Mouse (Mus musculus): ENCODE results near the gene Fgd5.

Gene Fgd5

DNA sequence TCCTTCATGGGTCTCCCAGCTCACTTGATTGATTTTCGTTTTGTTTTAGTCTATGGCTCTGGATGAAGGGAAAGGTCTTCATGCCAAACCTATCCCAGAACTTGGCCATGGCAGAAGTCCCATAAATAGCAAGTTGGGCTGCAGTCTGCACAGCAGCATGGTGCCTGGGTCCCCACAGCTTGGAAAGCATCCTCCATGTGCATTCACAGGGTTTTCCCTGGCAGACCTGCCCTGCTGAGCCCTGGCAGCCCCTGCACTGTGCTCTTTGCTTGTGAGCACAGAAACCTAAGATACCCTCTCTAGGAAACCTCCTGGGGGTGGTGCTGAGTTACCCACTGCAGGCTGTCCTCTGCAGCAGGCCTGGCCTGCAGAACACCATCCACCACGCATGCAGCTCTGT is 32.2 kb downstream of the Fgd5 start:
- DNase-seq: no peak

DNA sequence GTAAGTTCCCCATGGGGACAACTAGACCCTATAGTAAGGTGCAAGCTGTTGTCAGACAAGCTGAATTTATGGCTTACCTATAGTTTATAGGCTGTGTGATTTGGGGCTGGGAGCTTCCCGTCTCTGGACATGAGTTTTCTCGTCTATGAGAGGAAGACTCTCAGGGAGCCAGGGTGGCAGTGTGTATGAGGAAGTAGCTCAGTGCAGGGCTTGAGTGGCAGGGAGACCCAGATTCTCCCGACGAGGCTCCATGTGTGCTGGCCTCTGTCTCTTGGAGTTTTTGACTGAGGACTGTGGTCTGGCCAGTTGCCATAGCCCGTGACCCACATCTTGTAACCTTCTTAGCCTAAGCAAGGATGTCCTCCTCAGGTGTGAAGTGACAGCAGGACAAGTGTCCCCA is 33.7 kb downstream of the Fgd5 start:
- no peak for DNase-seq

DNA sequence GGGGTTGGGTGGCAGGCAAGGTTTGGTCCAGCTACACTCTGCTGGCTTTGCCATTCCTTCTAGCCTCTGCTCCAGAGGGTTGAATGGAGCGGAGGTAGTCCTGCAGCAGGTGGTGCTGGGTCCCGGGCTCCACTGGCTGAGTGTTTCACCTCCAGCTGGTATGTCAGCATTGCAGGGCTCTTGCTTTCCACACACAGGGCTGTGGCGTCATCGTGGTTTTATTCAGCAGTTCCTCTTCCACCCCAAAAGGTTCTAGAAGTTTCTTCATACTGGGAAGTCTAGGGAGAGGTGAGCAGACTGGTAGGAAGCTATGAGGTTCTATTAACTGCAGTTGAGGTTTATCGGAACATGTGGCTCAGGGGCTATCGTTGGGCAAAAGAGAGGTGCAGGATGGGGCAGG is 34.4 kb downstream of the Fgd5 start:
- no peak for DNase-seq

DNA sequence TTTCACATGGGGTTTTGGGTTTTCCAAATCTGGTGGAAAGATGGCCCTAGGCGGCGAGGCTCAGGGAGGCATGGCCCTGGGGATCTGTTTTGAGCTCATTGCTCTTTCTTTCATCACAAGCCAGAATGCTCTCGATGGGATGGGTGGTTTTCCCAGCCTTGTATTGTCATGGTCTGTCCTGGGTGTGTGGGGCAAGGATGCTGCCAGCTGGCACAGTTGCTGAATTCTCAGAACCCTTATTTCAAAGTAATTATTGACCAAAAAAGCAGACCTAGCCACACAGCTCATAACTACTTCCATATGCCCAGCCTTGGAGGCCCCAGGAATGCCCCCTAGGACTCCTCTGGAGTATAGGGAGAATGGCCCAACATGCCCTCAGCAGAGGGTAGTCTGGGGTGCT is 34.9 kb downstream of the Fgd5 start:
- no peak for DNase-seq

DNA sequence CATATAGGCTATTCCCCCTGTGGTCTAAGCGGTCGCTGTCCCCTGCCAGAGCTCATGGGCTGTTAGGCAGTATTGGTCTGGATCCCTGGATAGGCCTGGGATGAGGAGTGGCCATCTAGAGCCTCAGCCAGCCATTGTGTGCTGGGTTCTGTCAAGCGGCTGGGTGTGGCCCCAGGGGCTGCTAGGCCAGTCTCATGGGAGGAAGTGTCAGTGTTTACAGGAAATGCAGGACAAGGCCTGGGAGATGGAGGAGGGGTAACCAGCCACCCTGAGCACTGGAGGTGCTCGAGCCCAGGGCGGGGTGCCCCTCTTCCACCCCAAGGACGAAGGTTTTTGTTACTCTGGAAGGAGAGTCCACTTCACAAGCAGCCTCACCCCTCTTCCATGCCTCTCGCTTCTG is 36.3 kb downstream of the Fgd5 start:
- DNase-seq: no peak

DNA sequence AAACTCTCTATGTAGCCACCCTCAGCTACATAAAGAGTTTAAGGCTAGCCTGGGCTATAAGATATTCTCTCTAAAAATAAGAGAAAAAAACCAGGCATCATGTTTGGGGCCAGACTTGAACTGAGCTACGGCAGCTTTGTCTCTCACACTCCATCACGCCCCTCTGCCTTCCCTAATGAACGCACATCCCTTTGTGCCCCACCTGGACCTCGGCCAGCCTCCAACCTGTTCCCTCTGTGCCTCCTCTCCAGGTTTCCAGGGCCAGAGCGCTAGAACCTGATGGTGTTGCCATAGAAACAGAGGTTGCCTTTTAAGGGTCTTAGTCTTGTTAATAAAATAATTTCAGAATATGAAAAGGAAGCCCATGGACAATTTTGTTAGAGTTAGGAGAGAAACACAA is 37.2 kb downstream of the Fgd5 start:
- DNase-seq: no peak

DNA sequence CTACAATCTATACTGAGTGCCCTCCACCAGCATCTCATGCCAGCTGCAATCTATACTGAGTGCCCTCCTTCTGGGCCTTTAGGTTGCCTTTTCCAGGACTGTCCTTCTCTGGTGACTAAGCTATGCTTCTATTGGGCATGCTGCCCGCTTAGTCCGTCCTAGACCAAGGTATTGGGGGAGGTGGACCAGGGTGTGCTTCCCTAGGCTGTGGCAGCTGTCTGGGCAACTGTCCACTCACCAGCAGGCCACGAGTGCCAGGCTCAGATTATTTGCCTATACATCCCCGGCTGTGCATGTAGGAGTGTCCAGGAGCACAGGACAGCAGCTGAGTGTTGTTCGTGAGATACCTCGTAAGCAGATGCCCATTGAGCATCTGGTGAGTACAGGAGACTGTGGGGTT is 38.1 kb downstream of the Fgd5 start:
- no peak for DNase-seq

DNA sequence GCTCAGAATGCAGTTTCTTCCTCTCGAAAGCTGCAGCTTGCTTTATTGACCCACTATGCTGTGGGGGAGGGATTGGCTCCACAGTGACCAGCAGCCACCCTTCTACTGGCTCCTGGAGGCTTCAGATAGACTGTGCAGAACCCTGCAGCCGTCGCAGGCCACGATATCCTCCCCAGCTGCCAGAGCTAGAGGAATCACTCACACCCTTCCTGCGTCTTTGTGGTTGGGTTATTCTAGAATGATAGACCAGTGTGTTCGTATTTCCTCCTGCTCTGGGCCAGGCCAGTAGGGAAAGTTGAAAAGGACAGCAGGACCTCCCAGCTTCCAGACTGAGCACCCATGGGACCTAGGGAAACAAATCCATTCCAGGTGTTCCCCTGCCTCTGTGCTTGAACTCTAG is 39.7 kb downstream of the Fgd5 start:
- DNase-seq: no peak

DNA sequence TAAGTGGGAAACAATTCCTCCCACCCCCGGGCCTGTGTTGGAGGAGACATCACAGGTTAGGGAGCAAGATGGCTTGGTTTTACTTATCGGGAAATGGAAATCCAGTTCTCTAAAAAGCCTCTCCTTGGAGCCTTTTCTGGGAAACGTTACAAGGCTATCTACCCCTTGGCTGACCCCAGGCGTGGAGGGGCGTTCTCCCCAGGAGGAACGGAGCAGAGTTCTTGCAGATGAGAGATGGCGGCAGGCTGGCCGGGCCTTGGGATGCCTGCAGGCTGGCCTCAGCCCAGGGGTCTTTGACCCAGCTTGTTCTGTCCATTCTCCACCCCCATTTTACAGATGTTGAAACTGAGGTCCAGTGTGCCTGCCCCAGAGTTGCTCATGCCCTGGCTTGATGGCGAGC is 42.4 kb downstream of the Fgd5 start:
- DNase-seq: no peak

DNA sequence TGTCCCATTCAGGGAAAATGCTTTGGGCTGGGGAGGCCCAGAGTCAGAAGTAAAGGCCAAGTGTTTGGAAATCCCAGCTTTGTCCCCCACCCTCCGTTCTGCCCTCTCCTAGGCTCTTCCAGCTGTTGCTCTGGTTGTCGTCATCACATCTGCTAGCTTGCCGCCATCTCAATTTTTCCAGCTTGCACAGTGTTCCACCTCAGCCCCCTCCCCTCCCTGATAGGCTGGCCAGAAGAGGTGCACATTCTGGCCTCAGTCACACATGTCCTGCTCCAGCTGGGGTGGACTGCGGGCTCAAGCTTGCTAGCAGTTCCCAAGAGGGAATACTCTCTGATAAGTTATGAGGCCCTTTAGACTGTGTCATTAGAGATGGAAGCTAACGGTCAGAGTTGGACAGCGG is 42.8 kb downstream of the Fgd5 start:
- no peak for DNase-seq

DNA sequence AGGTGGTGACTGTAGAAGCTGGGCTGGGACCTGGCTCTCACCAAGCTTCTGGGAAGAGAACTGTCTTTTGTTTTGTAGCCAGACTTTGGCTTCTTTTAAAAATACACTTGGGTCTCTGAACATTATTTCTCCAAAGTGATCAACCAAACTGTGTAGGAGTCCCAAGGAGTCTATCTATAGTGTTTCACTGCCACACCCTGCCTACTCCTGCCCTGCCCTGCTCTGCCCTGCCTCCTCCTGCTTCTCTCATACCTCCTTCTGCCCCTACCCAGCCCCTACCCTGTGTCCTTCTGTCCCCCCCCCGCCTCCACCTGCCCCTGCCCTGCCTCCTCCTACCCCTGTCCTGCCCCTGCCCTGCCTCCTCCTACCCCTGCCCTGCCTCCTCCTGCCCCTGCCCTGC is 46.6 kb downstream of the Fgd5 start:
- DNase-seq: no peak

DNA sequence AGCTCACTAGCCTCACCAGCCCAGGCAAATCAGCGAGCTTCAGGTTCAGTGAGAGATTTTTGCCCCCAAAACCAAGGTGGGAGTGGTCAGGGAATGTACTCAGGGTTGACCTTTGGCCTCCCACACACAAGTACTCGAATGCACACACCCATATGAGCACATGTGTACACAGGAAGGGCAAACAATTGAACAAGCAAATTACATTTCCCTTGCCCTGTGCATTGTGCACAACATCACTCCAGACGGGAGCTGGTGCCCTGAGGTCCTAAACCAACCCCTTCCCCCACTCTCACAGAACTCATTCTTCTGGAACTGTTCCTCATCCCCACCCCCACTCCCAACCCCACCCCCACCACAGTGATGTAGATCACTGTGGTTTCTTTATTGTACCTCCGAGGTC is 48.7 kb downstream of the Fgd5 start:
- DNase-seq: no peak

DNA sequence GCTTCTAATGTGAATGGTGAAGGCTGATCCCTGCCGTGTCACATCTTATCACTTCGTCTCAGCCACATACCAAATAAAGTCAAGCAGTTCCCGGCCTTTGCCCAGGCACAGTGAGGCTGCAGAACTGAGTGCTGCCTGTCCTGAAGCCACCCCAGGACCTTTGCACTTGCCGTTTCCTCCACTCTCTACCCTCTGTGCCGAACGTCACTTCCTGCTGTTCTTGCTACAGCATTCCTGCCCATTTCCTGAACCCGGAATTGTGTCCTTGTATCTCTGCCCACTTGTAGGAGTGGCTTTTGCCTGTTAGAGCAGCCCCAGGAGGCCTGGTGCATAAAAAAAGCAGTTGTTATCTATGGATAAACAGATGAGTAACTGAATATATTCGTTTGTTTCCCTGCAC is 52.0 kb downstream of the Fgd5 start:
- DNase-seq: no peak

DNA sequence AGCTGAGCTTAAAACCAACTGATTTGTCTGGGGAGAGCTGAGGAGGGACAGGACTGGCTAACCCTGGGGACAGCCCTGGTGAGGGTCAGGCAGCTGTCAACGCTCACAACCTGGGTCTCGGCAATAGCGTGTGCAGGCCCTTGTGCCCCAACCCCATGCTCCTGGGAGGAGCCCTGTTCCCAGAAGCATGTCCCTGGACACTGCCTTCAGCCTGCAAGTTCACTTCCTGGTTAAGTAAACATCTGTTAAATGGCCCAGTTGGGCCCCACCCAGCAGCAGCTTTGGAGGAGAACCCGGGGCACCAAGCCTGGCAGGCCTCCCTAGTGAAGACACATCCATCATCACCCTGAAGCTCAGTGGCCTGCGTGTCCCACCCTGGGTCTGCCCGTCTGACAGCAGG is 56.0 kb downstream of the Fgd5 start:
- DNase-seq: no peak

DNA sequence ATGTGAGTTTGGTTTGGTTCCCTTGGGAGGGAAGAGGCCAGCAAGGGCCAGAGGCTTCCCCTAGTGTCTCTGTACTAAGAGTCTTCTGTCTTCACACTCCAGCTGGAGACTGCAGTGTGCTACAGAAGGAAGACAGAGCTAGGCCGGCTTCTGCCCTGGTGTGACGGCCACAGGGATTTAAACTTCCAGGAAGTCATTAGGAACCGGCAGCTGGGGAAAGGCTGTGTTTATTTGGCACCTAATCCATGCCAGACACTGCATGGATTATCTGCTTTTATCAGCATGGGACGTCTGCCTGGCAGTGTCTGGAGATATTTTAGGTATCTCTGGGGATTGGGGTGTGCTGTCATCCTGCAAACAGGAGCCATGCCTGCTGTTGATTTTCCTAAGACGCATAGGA is 57.7 kb downstream of the Fgd5 start:
- no peak for DNase-seq

DNA sequence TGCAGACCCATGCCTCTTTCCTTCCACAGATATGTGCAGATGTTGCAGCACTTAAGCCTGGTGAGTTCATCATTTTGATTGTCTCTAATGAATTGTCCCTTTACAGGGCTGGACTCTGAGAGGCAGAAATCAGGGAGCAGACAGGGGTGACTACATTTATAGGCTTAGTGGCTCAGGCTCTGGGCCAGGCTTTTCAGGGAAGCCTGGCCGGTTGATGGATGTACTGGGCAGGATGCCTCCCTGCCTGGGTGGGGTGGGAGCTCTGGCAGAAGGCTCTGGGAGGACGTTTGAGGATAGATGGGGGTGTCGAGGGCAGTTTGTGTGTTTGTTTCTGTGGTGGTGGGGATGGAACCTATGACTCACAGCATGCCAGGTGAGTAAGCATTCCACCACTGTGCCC is 59.5 kb downstream of the Fgd5 start:
- no peak for DNase-seq

DNA sequence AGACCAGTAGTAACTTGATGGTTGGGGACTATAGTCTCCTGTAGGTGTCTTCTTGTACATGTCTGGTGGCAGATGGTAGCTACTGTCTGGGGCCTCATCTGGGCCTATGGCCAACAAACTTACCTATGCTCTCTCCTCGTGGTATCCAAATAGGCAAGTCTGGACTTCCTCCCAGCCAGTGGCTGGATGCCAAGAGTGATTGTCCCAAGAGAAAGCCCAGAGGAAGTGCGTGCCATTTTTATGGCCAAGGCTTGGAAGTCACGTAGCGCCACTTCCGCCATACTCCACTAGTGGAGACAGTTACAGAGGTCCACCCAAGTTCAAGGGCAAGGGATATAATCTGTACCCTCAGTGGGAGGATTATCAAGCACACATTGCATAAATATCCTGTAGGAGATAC is 62.6 kb downstream of the Fgd5 start:
- DNase-seq: no peak

DNA sequence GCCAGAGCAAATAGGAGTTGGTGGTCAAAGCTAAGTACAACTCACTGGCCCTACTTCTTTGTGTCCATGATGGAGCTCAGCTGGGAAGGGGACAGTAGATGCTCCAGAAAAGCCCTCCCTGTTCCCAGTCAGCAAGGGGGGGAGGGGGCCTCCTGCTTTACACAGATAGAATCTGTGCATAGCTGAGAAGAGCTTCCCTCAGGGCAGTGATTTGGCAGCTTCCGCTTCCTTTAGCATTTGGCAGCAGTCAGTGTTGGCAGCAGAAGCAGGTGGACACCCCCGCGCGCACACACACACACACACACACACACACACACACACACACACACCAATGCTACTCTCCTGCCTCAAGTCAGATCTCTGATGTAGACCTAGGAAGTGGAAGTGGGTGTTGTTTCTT is 63.4 kb downstream of the Fgd5 start:
- no peak for DNase-seq

DNA sequence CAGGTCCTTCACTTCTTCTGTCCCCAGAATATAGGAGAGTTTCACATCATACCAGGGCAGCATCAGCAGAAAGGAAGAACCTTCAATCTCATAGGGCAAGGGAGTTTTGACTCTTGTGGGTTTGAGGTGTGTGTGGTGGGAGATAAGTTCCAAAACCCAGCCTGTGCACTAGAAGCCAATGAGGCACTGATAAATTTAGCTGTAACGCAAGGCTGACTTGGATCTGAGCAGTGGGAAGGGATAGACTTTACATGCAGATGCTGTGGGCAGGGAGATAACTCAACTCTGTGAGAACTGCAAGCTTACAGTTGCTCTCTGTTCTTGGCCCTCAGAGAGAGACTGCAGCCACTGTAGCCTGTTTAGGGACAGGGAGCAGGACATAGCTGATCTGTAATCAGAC is 64.2 kb downstream of the Fgd5 start:
- no peak for DNase-seq

DNA sequence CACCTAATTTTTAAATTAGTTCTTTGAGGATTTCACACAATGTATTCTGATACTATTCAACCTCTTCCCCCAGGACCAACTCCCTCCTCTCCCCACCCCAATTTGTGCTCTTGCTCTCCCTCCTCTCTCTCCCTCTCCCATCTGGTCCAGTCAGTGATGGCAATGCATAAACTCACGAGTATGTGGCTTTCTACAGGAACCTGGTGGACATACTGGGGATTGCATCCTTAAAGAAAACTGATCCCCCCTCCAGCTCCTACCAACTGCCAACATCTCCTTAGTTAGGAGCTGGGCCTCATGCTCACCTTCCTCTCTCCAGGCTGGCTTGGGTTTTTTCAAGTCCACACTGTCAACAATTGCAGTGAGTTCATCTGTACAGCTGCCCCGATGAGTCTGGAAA is 79.1 kb downstream of the Fgd5 start:
- DNase-seq: no peak

DNA sequence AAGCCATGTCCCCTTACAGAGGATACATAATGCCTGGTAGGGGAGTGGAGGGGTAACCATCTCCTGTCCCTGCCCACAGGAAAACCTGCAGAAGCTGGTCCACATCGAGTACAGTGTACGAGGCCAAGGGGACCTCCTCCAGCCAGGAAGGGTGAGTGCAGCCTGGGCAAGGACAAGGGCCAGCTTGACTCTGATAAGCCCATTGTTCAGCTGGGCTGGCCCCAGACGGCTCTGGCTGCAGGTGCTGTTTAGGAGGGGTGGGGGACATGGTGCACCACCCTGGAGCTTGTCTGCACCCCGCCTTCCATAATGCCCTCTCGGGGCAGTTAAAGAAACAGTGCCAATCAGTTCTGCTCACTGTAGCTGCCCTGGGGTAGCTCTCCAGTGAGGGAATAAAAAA is 83.0 kb downstream of the Fgd5 start:
- no peak for DNase-seq

DNA sequence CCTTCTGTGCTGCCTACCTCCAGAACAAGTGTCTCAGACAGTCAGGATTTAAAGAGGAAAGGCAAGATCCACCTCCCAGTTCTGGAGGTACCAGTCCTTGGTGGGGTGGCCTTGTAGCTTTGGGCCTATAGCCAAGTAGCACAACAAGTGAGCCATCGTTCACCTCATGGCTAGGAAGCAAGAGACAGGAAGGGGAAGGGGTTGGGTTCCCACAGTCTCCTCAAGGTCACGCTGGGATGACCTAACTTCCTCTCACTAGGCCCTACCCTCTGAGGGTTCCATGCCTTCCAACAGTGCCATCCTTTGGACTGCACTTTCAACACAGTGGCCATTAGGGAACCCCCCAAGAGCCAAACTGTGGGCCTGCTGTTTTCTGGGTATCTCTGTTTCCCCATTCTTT is 84.8 kb downstream of the Fgd5 start:
- no peak for DNase-seq

DNA sequence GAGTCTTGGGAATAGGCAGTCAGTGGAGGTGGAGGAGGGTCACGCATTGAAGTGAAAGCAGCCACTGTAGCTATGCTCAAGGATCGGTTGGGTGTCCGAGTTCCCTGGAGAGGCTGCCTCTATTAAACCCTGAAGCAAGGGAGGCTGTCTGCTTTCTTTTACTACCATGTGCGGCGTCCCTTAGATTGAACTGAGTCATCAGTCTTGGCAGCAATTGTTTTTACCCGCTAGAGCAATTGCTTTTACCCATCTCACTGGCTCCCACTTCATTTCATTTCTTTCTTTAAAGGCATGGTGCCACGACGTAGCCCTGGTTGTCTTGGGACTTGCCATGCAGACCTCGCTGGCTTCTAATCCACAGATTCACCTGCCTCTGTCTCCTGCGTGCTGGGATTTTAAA is 85.4 kb downstream of the Fgd5 start:
- no peak for DNase-seq

DNA sequence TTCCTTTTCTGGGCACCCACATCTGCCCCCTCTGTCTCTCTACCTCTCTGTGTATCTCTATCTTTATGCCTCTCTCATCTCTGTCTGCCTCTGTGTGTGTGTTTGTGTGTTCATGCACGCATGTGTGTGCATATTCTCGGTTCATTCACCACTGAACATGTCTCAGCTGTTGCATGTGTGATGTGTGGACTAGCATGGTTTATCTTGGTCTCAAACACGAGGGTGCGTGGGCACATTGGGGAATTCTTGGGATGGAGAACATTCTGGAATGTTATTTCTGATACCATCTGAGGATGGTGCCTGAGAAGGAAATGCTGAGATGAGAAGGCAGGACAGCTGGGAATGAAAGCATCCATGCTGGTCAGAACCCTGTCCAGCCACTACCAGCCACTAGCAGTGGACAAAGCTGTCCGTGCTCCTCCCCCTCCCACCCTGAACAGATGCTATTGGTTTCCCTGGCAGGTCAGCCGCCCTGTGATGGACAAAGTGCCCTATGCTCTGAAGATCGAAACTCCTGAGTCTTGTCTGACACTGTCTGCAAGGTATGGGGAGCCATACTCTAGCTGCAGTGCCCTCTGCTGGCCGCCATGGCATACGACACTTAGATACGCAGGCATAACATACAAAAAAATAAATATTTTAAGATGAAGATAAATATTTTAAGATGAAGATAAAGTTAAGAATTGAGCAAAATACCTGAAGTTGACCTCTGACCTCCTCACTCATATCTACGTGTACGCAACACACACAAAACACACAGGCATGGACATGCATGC is 87.2 kb downstream of the Fgd5 start:
- peak; percentile 57 for DNase-seq

DNA sequence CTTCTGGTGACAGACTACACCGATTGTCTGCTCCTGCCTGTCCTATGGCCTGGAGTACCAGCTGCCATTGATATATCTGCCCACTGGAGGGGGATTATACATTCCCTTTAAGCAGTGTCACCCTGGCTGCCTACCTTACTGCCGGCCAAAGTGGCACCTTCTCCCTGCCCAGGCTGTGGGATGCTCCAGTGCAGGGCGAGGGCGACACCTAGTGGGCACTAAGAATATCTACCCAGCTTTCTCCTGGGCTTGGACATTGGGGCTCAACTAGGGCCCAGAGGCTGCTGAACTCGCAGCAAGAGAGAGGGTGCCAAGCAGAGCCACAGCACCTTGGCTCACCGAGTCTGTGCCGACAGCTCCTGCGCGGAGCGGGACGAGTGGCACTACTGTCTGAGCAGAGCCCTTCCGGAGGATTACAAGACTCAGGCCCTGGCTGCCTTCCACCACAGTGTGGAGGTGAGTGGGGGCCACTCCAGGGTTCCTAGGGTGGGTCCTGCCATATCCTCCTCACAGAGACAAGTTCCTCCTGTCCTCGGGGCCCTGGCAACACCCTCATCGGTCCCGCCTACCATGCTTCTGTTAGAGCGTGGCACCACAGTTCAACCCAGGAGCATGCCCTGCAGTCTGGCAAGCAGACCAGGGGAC is 88.6 kb downstream of the Fgd5 start:
- DNase-seq: peak; percentile 70

Data from thymus, postnatal 14 days (tissue).